Mouse (Mus musculus): ENCODE results near the gene Galk1.

The Galk1 gene

DNA sequence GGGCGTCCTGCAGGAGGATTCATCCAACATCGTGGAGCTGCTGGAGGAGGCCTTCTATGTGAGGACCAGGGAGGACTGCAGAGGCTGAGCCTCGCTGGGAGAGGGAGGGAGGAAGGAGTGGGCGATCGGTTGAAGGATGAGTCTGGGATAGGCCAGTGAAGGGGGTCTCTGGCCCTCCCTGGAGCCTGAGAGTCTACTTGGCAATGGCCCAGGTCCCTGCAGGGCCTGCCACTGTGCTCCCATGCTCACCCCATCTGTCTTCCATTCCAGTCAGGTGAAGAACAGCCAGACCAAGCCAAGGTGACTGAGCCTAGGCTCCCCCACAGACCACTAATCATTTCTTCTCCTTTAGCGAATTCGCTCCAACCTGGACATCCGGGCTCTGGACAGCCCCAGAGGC lies 29.2 kb downstream of the Galk1 start:
- DNase-seq (ENCODE audit: extremely low spot score) = no peak

DNA sequence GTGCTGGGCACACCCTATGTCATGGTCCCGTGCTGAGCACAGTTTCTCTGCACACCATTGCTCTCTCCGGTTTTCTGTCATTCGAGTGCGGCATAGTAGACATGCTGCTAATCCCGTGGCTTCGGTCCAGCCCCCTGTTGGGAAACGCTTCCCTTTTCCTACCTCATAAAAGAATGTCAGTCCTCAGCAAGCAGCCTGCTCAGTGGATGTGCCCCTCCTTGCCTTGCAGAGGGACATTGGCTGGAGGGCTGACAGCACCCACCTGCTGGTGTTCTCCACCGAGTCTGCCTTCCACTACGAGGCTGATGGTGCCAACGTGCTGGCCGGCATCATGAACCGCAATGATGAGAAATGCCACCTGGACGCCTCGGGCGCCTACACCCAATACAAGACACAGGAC lies 30.0 kb downstream of the Galk1 start:
- DNase-seq (ENCODE audit: extremely low spot score) = no peak

DNA sequence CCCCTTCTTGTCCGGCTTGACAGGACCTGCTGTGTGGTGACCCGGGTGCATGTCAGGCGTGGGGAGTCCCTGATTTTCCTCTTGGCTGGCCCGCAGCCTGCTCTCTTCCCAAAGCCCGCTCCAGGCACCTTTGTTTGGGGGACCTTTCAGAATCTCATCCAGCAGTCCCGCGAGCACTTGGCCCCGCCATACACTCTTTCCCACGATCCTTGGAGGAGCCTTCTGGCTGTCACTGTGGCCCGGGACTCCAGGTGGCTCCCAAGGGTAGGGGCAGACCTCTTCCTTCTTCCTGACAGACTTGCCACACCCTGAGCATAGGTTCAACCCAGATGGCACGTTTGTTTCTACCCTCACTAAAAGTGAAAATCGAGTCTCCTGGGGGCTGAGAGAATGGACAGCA lies 37.0 kb downstream of the Galk1 start:
- DNase-seq (ENCODE audit: extremely low spot score) = no peak

DNA sequence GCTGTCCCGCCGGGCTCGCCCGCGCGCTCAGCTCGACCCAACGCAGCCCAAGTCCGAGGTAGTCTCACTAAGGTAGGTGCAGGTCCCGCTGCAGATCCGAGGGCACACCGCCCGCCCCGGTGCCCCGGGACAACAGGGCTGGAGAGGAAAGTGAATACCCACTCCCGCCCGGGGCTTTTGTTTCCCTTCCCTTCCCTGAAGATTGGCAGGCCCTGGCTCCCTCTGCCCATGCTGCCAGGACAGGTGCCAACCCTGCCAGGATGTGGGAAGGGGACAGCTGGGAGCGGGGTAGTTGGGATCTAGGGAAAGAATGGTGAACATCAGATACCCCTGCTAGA lies 37.5 kb downstream of the Galk1 start:
- DNase-seq (ENCODE audit: extremely low spot score) = no peak

DNA sequence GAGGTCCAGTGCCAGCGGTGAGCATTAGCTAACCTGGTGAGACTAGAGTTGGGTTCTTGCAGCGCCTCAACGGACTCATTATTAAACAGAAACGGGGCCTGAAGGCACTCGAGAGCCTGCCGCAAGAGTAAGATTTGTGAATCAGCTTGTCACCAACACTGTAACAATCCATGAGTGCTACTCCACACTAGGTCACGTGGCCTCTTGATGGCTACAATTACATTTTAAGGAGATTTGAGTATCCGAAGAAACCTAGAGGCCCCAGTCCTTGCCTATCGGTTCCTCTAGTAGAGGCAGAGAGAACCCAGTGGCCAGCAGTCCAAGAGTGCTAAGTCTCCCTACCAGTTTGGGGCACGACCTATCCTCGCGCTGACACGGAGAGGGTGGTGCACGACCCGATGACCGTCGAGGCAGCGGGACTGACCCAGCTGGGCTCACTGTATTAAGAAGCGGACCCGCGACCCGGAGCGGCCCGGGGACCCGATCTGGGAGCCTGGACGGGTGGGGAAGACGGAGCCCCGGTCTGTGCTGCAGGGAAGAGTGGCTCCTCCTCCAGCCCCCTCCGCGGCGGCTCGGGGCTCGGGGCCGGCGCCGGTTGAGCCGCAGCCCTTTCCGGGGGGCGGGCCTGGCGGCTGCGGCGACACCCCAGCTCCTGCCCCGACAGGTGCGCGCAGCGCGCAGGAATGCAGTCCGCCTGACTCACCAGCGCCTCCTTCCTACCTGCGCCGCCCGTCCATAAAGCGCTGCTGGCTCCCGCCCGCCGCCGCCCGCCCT lies 38.0 kb downstream of the Galk1 start, which contains the start of gene Itgb4:
TSS of gene Itgb4 (plus strand) at position 401 of the 774 bp plus-strand sequence.
- no peak for DNase-seq (ENCODE audit: extremely low spot score)

DNA sequence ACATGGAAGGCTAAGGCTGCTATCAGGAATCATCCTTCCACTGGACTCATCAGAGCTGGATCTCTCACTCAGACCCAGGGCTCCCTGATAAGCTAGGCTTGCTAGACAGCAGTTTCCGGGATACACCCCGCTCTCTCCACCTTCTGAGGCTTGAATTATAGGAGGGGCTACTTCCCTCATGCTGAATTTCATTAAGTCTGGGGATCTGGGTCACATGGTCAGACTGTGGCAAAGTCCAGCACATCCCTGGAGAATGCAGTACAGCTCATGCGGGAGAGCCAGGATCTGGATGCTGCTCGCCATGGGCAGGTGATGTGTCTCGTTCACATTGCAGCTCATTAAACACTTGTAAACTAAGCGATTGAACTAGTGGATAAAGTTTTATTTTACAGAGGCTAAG lies 41.5 kb downstream of the Galk1 start:
- no peak for DNase-seq (ENCODE audit: extremely low spot score)

DNA sequence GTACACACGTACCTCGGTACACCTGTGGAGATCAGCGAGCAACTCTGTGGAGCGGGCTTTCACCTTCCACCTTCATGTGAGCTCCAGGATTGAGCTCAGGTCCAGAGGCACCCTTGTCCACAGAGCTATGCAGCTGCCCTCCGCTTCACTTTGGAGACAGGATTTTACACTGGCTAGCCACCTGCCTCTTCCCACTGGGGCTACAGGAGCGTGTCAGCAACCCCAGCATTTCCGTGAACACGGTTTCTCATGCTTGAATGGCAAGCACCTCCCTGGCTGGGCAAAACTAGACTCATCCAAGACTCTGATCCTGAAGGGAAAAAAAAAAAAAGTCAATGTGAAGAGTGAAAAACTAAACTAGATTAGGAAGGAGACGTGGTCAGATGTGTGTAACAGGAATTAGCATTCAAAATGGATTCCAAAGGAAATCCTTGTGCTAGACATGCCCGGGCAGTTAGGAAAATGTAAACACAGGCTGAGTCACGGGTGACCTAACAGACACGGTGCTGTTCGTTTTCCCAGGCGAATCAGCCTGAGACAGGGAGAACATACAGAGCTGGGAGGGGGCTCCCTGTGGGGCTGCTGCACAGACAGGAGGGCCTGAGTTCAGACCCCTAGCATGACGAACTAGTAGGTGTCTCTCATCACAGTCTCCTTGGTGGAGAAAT lies 42.4 kb downstream of the Galk1 start:
- DNase-seq (ENCODE audit: extremely low spot score) = no peak

DNA sequence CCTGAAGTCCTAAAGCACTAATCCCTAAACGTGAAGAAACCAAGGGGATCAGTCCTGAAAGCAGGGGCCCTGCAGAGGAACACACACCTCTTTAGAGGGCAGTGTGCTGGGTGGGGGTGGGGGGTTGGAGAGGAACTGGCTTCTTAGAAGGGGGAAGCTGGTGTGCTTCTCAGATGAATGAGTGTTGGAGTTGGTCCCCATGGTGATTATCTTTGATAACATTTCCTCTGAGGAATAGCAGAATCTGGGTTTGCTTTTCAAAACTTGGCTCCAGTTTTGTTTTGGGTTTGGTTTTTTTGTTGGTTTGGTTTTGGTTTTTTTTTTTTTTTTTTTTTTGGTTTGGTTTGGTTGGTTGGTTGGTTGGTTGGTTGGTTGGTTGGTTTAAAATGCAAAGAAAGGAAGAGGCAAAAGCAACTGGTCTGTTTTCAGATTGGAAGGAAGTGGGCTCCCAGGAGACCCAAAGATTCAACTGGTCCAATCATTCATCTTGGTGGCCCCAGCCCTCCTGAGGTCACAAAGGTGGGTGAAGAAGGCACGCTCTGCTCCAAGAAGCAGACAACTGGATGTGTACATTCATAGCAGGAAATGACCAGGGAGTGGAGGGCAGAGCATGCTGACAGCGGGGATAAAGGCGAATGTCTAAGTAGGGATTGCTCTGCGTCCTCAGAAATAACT lies 43.7 kb downstream of the Galk1 start:
- no peak for DNase-seq (ENCODE audit: extremely low spot score)

DNA sequence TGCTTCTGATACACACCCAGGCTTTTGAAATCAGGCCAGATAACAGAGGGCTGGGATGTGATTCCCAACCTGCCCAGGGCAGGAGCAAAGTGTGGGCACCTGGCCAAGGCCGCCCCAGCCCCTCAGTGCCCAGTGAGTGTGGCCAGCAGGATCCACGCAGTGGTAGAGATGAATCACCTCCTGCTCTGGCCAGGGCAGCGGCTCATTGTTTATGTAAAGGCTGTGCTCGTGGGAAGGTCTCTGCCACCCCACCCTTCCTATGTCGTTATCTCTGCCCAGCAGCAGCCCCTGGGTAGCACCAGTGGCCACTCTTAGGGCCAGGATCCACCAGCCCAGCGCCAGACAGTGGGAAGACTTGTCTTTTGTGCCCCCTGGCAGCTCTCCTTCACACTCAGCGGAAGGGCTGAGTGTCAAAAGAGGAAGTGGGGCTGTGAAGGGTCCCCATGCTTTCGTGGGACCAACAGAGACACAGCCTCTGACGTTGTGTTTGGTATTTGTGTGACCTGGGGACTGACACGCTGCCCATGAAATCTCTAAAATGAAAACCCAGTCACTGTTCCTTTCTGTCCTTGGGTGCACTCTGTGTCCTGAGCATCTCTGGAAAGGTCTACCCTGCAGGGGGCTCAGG lies 47.4 kb downstream of the Galk1 start:
- DNase-seq (ENCODE audit: extremely low spot score) = no peak

DNA sequence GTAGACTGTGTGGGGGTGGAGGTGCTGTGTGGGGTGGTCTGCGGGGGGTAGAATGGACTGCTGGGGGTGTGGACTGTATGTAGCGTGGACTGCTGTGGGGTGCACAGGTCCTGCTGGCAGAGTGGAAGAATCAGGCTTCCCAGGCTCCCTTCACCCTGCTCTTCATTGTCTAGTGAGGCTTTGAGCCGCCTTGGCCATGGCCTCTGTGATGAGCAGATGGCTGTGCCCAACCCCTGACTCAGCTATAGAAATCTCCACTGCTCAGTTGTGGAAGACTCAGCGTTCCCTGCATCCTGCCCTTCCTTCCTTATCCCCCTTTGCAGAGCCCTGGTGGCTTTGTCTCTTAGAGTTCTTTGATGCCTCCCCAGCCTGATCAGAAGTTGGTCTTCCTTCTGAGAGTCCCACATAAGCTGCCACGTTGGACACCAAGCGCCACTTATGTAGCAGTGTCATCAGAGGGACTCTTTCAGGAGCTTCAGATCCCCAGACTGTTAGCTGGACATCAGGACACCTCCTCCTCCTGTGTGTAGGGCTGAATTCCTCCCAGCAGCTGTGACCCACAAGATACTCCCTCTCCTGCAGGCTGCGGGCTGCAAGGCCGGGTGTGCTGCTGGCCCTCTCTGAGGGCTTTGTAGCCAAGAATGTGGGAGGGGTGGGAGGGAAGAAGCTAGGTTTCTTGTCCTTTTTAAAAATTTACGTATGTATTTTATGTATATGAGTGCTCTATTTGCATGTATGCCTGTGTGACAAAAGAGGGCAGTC lies 49.7 kb downstream of the Galk1 start:
- DNase-seq (ENCODE audit: extremely low spot score) = no peak

DNA sequence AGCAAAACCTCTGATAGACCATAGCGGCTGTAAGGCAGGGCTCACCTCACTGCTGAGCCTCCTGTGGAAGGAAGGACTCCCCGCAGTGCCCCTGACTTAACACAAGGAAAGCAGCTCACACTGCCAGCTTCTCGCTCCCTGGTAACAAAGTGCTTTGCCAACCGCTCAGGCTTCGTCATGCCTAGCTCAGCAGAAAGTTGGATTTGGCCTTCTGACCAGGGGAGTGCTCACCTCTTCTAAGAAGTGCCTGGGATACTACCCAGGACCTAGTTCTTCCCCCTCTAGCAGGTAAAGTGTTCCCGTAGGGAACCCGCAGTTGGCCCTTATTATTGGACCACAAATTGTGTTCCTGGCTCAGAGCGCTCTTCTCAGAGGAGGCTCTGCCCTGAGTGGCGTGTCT lies 53.5 kb downstream of the Galk1 start:
- no peak for DNase-seq (ENCODE audit: extremely low spot score)
